Mouse (Mus musculus): Measurements from ENCODE around the gene Bmp8b. TPM values are rescaled to one million over a fixed set of nuclear protein-coding genes. Genes with fewer than 3 reads are reported as not detected.

The Bmp8b gene
- polyA plus RNA-seq, 1 experiment from 2014 or later, result not detected

Other genes starting within 250 kb of the Bmp8b start
- 402 to 842 TPM (median 678 TPM) in 3 replicates for gene Cap1, start 219.1 kb upstream of the Bmp8b start, polyA plus RNA-seq (2018)
- not detected in 3 replicates for gene Mfsd2a, start 144.0 kb upstream of the Bmp8b start, polyA plus RNA-seq (2018)
- 0.07 to 0.16 TPM (median 0.09 TPM) in 3 replicates for gene Mycl, start 109.5 kb upstream of the Bmp8b start, polyA plus RNA-seq (2018)
- gene Trit1, start 88.6 kb upstream of the Bmp8b start, polyA plus RNA-seq (2018), result 5.4 to 8.2 TPM (median 7.6 TPM) in 3 replicates
- gene Oxct2b, start 11.1 kb downstream of the Bmp8b start, polyA plus RNA-seq (2018), result not detected in 3 replicates
- 15.4 to 29.9 TPM (median 15.6 TPM) in 3 replicates for gene Ppie, start 34.8 kb downstream of the Bmp8b start, polyA plus RNA-seq (2018)
- gene Hpcal4, start 78.1 kb downstream of the Bmp8b start, polyA plus RNA-seq (2018), result not detected in 3 replicates
- gene Nt5c1a, start 96.3 kb downstream of the Bmp8b start, polyA plus RNA-seq (2018), result not detected in 3 replicates
- not detected in 3 replicates for gene Heyl, start 128.4 kb downstream of the Bmp8b start, polyA plus RNA-seq (2018)
- 18.6 to 41.2 TPM (median 28.6 TPM) in 3 replicates for gene Pabpc4, start 157.2 kb downstream of the Bmp8b start, polyA plus RNA-seq (2018)
- not detected in 3 replicates for gene Oxct2a, start 218.5 kb downstream of the Bmp8b start, polyA plus RNA-seq (2018)
- not detected in 3 replicates for gene Bmp8a, start 238.1 kb downstream of the Bmp8b start, polyA plus RNA-seq (2018)

All from macrophage (primary cell).